Mouse (Mus musculus): ENCODE data around the gene BC025920. TPM values are rescaled to one million over a fixed set of nuclear protein-coding genes. Genes with fewer than 3 reads are reported as not detected.
"Not testable (repeated sequence)": the region's sequence is repeated elsewhere in the genome, so short reads cannot be mapped to it uniquely, and the experiment has no call there.

The BC025920 gene
- total and polyA plus RNA-seq, 3 experiments: 1.4 to 2.3 (median 1.6) TPM

GRCm38 (mm10) chr10:81638101-81638500 is 32.0 kb downstream of the BC025920 start:
- Histone ChIP-seq H3K9ac (ENCODE audit: insufficient read depth, low read depth) (no peak overlapping the region), H3K79me2 (replicated peaks; ENCODE audit: control insufficient read depth, extremely low read depth, insufficient read depth, poor library complexity, severe bottlenecking) (no peaks in the 10 kb centered on the region), H3K4me3 (replicated peaks in 1 of 3; ENCODE audit: low read depth in 2 of 3, low read length in 2 of 3, poor library complexity in 1 of 3) (no peak overlapping the region), H3K36me3 (replicated peaks in 1 of 2; ENCODE audit: control insufficient read depth in 1 of 2, insufficient read depth in 1 of 2, low read length in 1 of 2) (no peaks in the 10 kb centered on the region), H3K9me3 (replicated peaks; ENCODE audit: low read length) (no peaks in the 10 kb centered on the region), H3K4me2 (ENCODE audit: insufficient read depth, low read depth, poor library complexity, severe bottlenecking) (no peak overlapping the region), H3K27ac (ENCODE audit: insufficient read depth, low read depth) (no peak overlapping the region), H3K27me3 (replicated peaks) (peaks cover 62% of the 10 kb centered on the region), H3K4me1 (ENCODE audit: control insufficient read depth in 1 of 2, insufficient read depth in 2 of 2) (peaks cover 13 to 21% of the 10 kb centered on the region in 2 experiments)
- no peak for DNase-seq (ENCODE audit: extremely low read depth)
- in situ Hi-C loops (cut with MboI; ENCODE audit: low pct_ligation_motif_present, low pct_unique_long_range_greater_than_20kb, low sequenced_read_pairs): no loop called here
- dilution Hi-C loops (cut with MboI; ENCODE audit: extremely low pct_ligation_motif_present, extremely low pct_unique_long_range_greater_than_20kb, low sequenced_read_pairs): no loop called here
- TF ChIP-seq NELFE (IDR thresholded peaks at IDR 0.05; ENCODE audit: low read depth, low read length) (no peak), POLR2A (IDR thresholded peaks at IDR 0.05; ENCODE audit: low read depth, low read length) (no peak), POLR2AphosphoS2 (IDR thresholded peaks at IDR 0.05; ENCODE audit: low read depth, low read length) (no peak), HCFC1 (IDR thresholded peaks at IDR 0.05; ENCODE audit: low read depth, low read length) (no peak), MEF2A (IDR thresholded peaks at IDR 0.05; ENCODE audit: borderline replicate concordance, low read depth, low read length) (no peak), SIN3A (IDR thresholded peaks at IDR 0.05; ENCODE audit: low read length) (no peak), RCOR1 (conservative IDR thresholded peaks at IDR 0.05; ENCODE audit: low read depth, low read length) (no peak), TCF12 (IDR thresholded peaks at IDR 0.05; ENCODE audit: low read depth, low read length) (no peak), JUND (conservative IDR thresholded peaks at IDR 0.05; ENCODE audit: low read depth, low read length) (no peak), E2F4 (IDR thresholded peaks at IDR 0.05; ENCODE audit: insufficient replicate concordance, low read depth, low read length) (no peak), MYC (IDR thresholded peaks at IDR 0.05; ENCODE audit: low read depth, low read length) (no peak), MAFK (IDR thresholded peaks at IDR 0.05; ENCODE audit: insufficient replicate concordance, low read length) (no peak), MXI1 (IDR thresholded peaks at IDR 0.05; ENCODE audit: low read depth, low read length) (no peak), SMC3 (IDR thresholded peaks at IDR 0.05; ENCODE audit: low read depth, low read length) (no peak), ZKSCAN1 (IDR thresholded peaks at IDR 0.05; ENCODE audit: borderline replicate concordance, low read depth, low read length) (no peak), EP300 (IDR thresholded peaks at IDR 0.05; ENCODE audit: low read length) (no peak), PAX5 (IDR thresholded peaks at IDR 0.05; ENCODE audit: low read length) (no peak)

GRCm38 (mm10) chr10:81640825-81641224 is 34.8 kb downstream of the BC025920 start:
- H3K79me2 ChIP-seq (replicated peaks; ENCODE audit: control insufficient read depth, extremely low read depth, insufficient read depth, poor library complexity, severe bottlenecking); H3K4me2 ChIP-seq (ENCODE audit: insufficient read depth, low read depth, poor library complexity, severe bottlenecking); H3K4me3 ChIP-seq (replicated peaks in 1 of 3; ENCODE audit: low read depth in 2 of 3, low read length in 2 of 3, poor library complexity in 1 of 3); in situ Hi-C loops (cut with MboI; ENCODE audit: low pct_ligation_motif_present, low pct_unique_long_range_greater_than_20kb, low sequenced_read_pairs); dilution Hi-C loops (cut with MboI; ENCODE audit: extremely low pct_ligation_motif_present, extremely low pct_unique_long_range_greater_than_20kb, low sequenced_read_pairs); DNase-seq (ENCODE audit: extremely low read depth); H3K36me3 ChIP-seq (replicated peaks in 1 of 2; ENCODE audit: control insufficient read depth in 1 of 2, insufficient read depth in 1 of 2, low read length in 1 of 2); H3K9me3 ChIP-seq (replicated peaks; ENCODE audit: low read length); H3K9ac ChIP-seq (ENCODE audit: insufficient read depth, low read depth); H3K27ac ChIP-seq (ENCODE audit: insufficient read depth, low read depth): not testable (repeated sequence)
- peaks cover 46% of the 10 kb centered on the region for H3K27me3 ChIP-seq (replicated peaks)
- H3K4me1 ChIP-seq (ENCODE audit: control insufficient read depth in 1 of 2, insufficient read depth in 2 of 2): peaks cover 17% of the 10 kb centered on the region in 2 experiments

All from CH12.LX (cell line).